Mouse (Mus musculus): Measurements from ENCODE around the gene Cdkl5. TPM values are rescaled to one million over a fixed set of nuclear protein-coding genes. Genes with fewer than 3 reads are reported as not detected.
"Not testable (repeated sequence)": the region's sequence is repeated elsewhere in the genome, so short reads cannot be mapped to it uniquely, and the experiment has no call there.

Cdkl5 gene
- polyA plus RNA-seq, 1 experiment from 2014 or later: 4.7 TPM

GRCm38 (mm10) chrX:160773033-160773432 lies 221.5 kb downstream of the Cdkl5 start:
- ATAC-seq: no peak
- 18% methylated on average over 1 of the region's 1 CpGs for WGBS

GRCm38 (mm10) chrX:160769622-160770021 lies 224.9 kb downstream of the Cdkl5 start:
- not testable (repeated sequence) for ATAC-seq; H3K27ac ChIP-seq (ENCODE audit: low read length)

More at GRCm38 (mm10) chrX:160773033-160773432, 221.5 kb downstream of the Cdkl5 start:
- no peak overlapping the region for H3K27ac ChIP-seq (ENCODE audit: low read length)
- no peaks in the 10 kb centered on the region for H3K36me3 ChIP-seq (ENCODE audit: control insufficient read depth, insufficient read depth, low read length)
- H3K27me3 ChIP-seq (ENCODE audit: control insufficient read depth, insufficient read depth, low read depth, low read length): no peaks in the 10 kb centered on the region; the same call in 1 of the 2 replicates
- no peaks in the 10 kb centered on the region for H3K9me3 ChIP-seq (replicated peaks; ENCODE audit: control insufficient read depth, low read length, poor library complexity, severe bottlenecking)
- H3K4me3 ChIP-seq (ENCODE audit: low read depth, low read length): no peak overlapping the region
- H3K4me1 ChIP-seq (ENCODE audit: control insufficient read depth, insufficient read depth, low read length): no peaks in the 10 kb centered on the region
- H3K9ac ChIP-seq (ENCODE audit: low read depth, low read length): no peak overlapping the region
- no peak overlapping the region for H3K4me2 ChIP-seq (ENCODE audit: low read length)

GRCm38 (mm10) chrX:160767713-160768112 lies 226.8 kb downstream of the Cdkl5 start, which contains the start of gene Rs1:
TSS of gene Rs1 (plus strand) at chrX:160768013.
- Histone ChIP-seq H3K9ac (ENCODE audit: low read depth, low read length) (no peak within 1 kb of the TSS), H3K4me1 (ENCODE audit: control insufficient read depth, insufficient read depth, low read length) (no peaks in the 10 kb centered on the region), H3K36me3 (ENCODE audit: control insufficient read depth, insufficient read depth, low read length) (no peaks in the 10 kb centered on the region), H3K27ac (ENCODE audit: low read length) (no peak within 1 kb of the TSS), H3K4me3 (ENCODE audit: low read depth, low read length) (peak within 1 kb of the TSS; percentile 45), H3K4me2 (ENCODE audit: low read length) (peak within 1 kb of the TSS; percentile 48), H3K9me3 (replicated peaks; ENCODE audit: control insufficient read depth, low read length, poor library complexity, severe bottlenecking) (no peaks in the 10 kb centered on the region), H3K27me3 (ENCODE audit: control insufficient read depth, insufficient read depth, low read depth, low read length) (peaks cover 5% of the 10 kb centered on the region)
- no peak for ATAC-seq
- WGBS: 82% methylated on average over 2 of the region's 2 CpGs

More at GRCm38 (mm10) chrX:160769622-160770021, 224.9 kb downstream of the Cdkl5 start:
- not testable (repeated sequence) for H3K9me3 ChIP-seq (replicated peaks; ENCODE audit: control insufficient read depth, low read length, poor library complexity, severe bottlenecking); H3K36me3 ChIP-seq (ENCODE audit: control insufficient read depth, insufficient read depth, low read length); H3K4me3 ChIP-seq (ENCODE audit: low read depth, low read length); H3K4me1 ChIP-seq (ENCODE audit: control insufficient read depth, insufficient read depth, low read length); H3K4me2 ChIP-seq (ENCODE audit: low read length); H3K27me3 ChIP-seq (ENCODE audit: control insufficient read depth, insufficient read depth, low read depth, low read length); H3K9ac ChIP-seq (ENCODE audit: low read depth, low read length)
- WGBS: 85% methylated on average over 5 of the region's 5 CpGs

- 27% methylated on average over 15 of the region's 15 CpGs for WGBS
- Histone ChIP-seq H3K4me2 (ENCODE audit: low read length) (peak overlapping the region; percentile 48), H3K4me1 (ENCODE audit: control insufficient read depth, insufficient read depth, low read length) (no peaks in the 10 kb centered on the region), H3K9me3 (replicated peaks; ENCODE audit: control insufficient read depth, low read length, poor library complexity, severe bottlenecking) (no peaks in the 10 kb centered on the region), H3K36me3 (ENCODE audit: control insufficient read depth, insufficient read depth, low read length) (no peaks in the 10 kb centered on the region), H3K27me3 (ENCODE audit: control insufficient read depth, insufficient read depth, low read depth, low read length) (peaks cover 5% of the 10 kb centered on the region), H3K9ac (ENCODE audit: low read depth, low read length) (no peak overlapping the region), H3K4me3 (ENCODE audit: low read depth, low read length) (peak overlapping the region; percentile 45), H3K27ac (ENCODE audit: low read length) (no peak overlapping the region)
- peak; percentile 88 for ATAC-seq
These were observed 228.3 kb downstream of the Cdkl5 start for GRCm38 (mm10) chrX:160766233-160766616.

- peak; percentile 97 for ATAC-seq
- Histone ChIP-seq H3K4me3 (ENCODE audit: low read depth, low read length) (peak overlapping the region; percentile 45), H3K27me3 (ENCODE audit: control insufficient read depth, insufficient read depth, low read depth, low read length) (peaks cover 5% of the 10 kb centered on the region; the same call in 1 of the 2 replicates), H3K36me3 (ENCODE audit: control insufficient read depth, insufficient read depth, low read length) (no peaks in the 10 kb centered on the region), H3K9me3 (replicated peaks; ENCODE audit: control insufficient read depth, low read length, poor library complexity, severe bottlenecking) (no peaks in the 10 kb centered on the region), H3K9ac (ENCODE audit: low read depth, low read length) (no peak overlapping the region), H3K4me2 (ENCODE audit: low read length) (peak overlapping the region; percentile 49), H3K4me1 (ENCODE audit: control insufficient read depth, insufficient read depth, low read length) (no peaks in the 10 kb centered on the region), H3K27ac (ENCODE audit: low read length) (no peak overlapping the region)
- WGBS: 25% methylated on average over 30 of the region's 30 CpGs
These were observed 228.9 kb downstream of the Cdkl5 start for GRCm38 (mm10) chrX:160765389-160766232.

- H3K27me3 ChIP-seq (ENCODE audit: control insufficient read depth, insufficient read depth, low read depth, low read length): peaks cover 5% of the 10 kb centered on the region; the same call in 1 of the 2 replicates
- no peak overlapping the region for H3K27ac ChIP-seq (ENCODE audit: low read length)
- no peak overlapping the region for H3K4me3 ChIP-seq (ENCODE audit: low read depth, low read length)
- H3K36me3 ChIP-seq (ENCODE audit: control insufficient read depth, insufficient read depth, low read length): no peaks in the 10 kb centered on the region
- no peak overlapping the region for H3K4me2 ChIP-seq (ENCODE audit: low read length)
- no peaks in the 10 kb centered on the region for H3K9me3 ChIP-seq (replicated peaks; ENCODE audit: control insufficient read depth, low read length, poor library complexity, severe bottlenecking)
- WGBS: 96% methylated on average over 8 of the region's 8 CpGs
- no peaks in the 10 kb centered on the region for H3K4me1 ChIP-seq (ENCODE audit: control insufficient read depth, insufficient read depth, low read length)
- ATAC-seq: no peak
- H3K9ac ChIP-seq (ENCODE audit: low read depth, low read length): no peak overlapping the region
These were observed 243.7 kb downstream of the Cdkl5 start for GRCm38 (mm10) chrX:160750808-160751207.

- ATAC-seq: no peak
- H3K27me3 ChIP-seq (ENCODE audit: control insufficient read depth, insufficient read depth, low read depth, low read length): no peaks in the 10 kb centered on the region
- H3K9me3 ChIP-seq (replicated peaks; ENCODE audit: control insufficient read depth, low read length, poor library complexity, severe bottlenecking): no peaks in the 10 kb centered on the region
- WGBS: 82% methylated on average over 1 of the region's 1 CpGs
- H3K4me3 ChIP-seq (ENCODE audit: low read depth, low read length): no peak overlapping the region
- no peak overlapping the region for H3K4me2 ChIP-seq (ENCODE audit: low read length)
- H3K9ac ChIP-seq (ENCODE audit: low read depth, low read length): no peak overlapping the region
- no peak overlapping the region for H3K27ac ChIP-seq (ENCODE audit: low read length)
- no peaks in the 10 kb centered on the region for H3K36me3 ChIP-seq (ENCODE audit: control insufficient read depth, insufficient read depth, low read length)
- H3K4me1 ChIP-seq (ENCODE audit: control insufficient read depth, insufficient read depth, low read length): no peaks in the 10 kb centered on the region
These were observed 245.9 kb downstream of the Cdkl5 start for GRCm38 (mm10) chrX:160748653-160749052.

- 100% methylated on average over 1 of the region's 1 CpGs for WGBS
- H3K9me3 ChIP-seq (replicated peaks; ENCODE audit: control insufficient read depth, low read length, poor library complexity, severe bottlenecking): no peaks in the 10 kb centered on the region
These were observed 249.1 kb downstream of the Cdkl5 start for GRCm38 (mm10) chrX:160745399-160745798.

GRCm38 (mm10) chrX:160735650-160736049 lies 258.9 kb downstream of the Cdkl5 start, which contains the start of gene Ppef1:
TSS of gene Ppef1 (minus strand) at chrX:160735765.
- 81% methylated on average over 5 of the region's 5 CpGs for WGBS
- ATAC-seq: no peak
- Histone ChIP-seq H3K4me1 (ENCODE audit: control insufficient read depth, insufficient read depth, low read length) (no peaks in the 10 kb centered on the region), H3K36me3 (ENCODE audit: control insufficient read depth, insufficient read depth, low read length) (no peaks in the 10 kb centered on the region), H3K9me3 (replicated peaks; ENCODE audit: control insufficient read depth, low read length, poor library complexity, severe bottlenecking) (no peaks in the 10 kb centered on the region), H3K9ac (ENCODE audit: low read depth, low read length) (no peak within 1 kb of the TSS), H3K4me3 (ENCODE audit: low read depth, low read length) (no peak within 1 kb of the TSS), H3K27me3 (ENCODE audit: control insufficient read depth, insufficient read depth, low read depth, low read length) (no peaks in the 10 kb centered on the region; the same call in 1 of the 2 replicates), H3K4me2 (ENCODE audit: low read length) (no peak within 1 kb of the TSS), H3K27ac (ENCODE audit: low read length) (no peak within 1 kb of the TSS)

More at GRCm38 (mm10) chrX:160745399-160745798, 249.1 kb downstream of the Cdkl5 start:
- no peak for ATAC-seq
- Histone ChIP-seq H3K36me3 (ENCODE audit: control insufficient read depth, insufficient read depth, low read length) (no peaks in the 10 kb centered on the region), H3K4me3 (ENCODE audit: low read depth, low read length) (no peak overlapping the region), H3K27me3 (ENCODE audit: control insufficient read depth, insufficient read depth, low read depth, low read length) (no peaks in the 10 kb centered on the region), H3K4me2 (ENCODE audit: low read length) (no peak overlapping the region), H3K4me1 (ENCODE audit: control insufficient read depth, insufficient read depth, low read length) (no peaks in the 10 kb centered on the region), H3K27ac (ENCODE audit: low read length) (no peak overlapping the region), H3K9ac (ENCODE audit: low read depth, low read length) (no peak overlapping the region)
